ENCODE assay signal across 23 mouse cellular contexts in the genomic region with DNA sequence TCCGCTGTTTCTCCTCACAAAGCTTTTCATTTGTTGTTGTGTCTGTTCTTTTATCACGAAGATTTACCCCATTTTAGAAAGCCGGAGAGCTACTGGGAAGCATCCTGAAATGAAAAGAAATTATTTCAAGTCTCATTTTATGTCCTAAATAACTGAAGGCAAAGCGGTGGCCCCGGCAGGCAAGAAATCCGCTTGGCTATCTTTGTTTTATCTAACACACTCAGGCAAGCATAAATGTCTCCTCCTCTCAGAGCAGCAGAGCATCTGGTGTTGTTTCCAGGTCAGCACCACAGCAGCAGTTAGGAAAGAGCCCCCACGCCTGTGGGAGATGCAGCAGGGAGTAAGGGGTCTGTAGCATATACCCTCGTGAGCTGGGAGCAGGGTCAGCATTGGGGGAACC.
DNase-seq lines count a peak whose midpoint lies in the region; ATAC-seq and TF ChIP-seq lines count a peak whose summit lies in the region.
"Had no signal": no experiment of that assay in that cellular context is flagged by ENCODE, and none has a peak within 500 bp of the region (broad histone marks: within the 10 kb centered on the region; RNA-seq: fewer than 3 reads in every experiment).

No protein-coding gene starts in this region.

- H3K27ac ChIP-seq in forebrain, embryonic 12.5 days: 0 out of 2 replicates have a peak overlapping the region, but pooled peaks have one; percentile 31
- H3K27ac ChIP-seq in forebrain, embryonic 10.5 days: no peak overlapping the region
- H3K27ac ChIP-seq: embryonic facial prominence, embryonic 13.5 days; liver, embryonic 14.5 days; midbrain, embryonic 13.5 days had no signal

- peaks cover 82% of the 10 kb centered on the region for H3K36me3 ChIP-seq in forebrain, embryonic 12.5 days (replicated peaks)
- peaks cover 98% of the 10 kb centered on the region for H3K36me3 ChIP-seq in forebrain, embryonic 10.5 days (replicated peaks)
- H3K36me3 ChIP-seq in megakaryocyte, embryonic 14.5 days (replicated peaks; ENCODE audit: low read length): no peaks in the 10 kb centered on the region
- no peaks in the 10 kb centered on the region for H3K36me3 ChIP-seq in G1E (replicated peaks)

- 88% methylated on average over 8 of the region's 8 CpGs for WGBS in forebrain, embryonic 12.5 days
- WGBS in forebrain, embryonic 10.5 days: 89% methylated on average over 8 of the region's 8 CpGs

- H3K4me2 ChIP-seq in forebrain, embryonic 12.5 days: no peak overlapping the region
- H3K4me2 ChIP-seq: embryonic facial prominence, embryonic 13.5 days; lung, embryonic 14.5 days; midbrain, embryonic 13.5 days had no signal

- H3K9ac ChIP-seq in forebrain, embryonic 12.5 days: no peak overlapping the region
- H3K9ac ChIP-seq: embryonic facial prominence, embryonic 13.5 days; forebrain, postnatal 0 days; liver, embryonic 14.5 days; lung, embryonic 14.5 days; midbrain, embryonic 13.5 days had no signal

- no peak for DNase-seq in forebrain, embryonic 10.5 days (ENCODE audit: extremely low spot score, low spot score)
- DNase-seq in G1E (ENCODE audit: low spot score): no peak
- DNase-seq in retina, embryonic 14.5 days (ENCODE audit: low spot score): peak; percentile 45
- DNase-seq in kidney, adult 18-20 months: no peak
- DNase-seq: adrenal gland, adult 8-10 months; cerebellum, adult 8-10 months; cerebellum, postnatal 25 days; forebrain, postnatal 0 days; gastrocnemius, postnatal 10 days; heart, postnatal 14 days; kidney, adult 9 months; kidney, postnatal 10 days; liver; lung, postnatal 14 days; right cerebral cortex, postnatal 14 days; thymus, postnatal 4 days had no signal

- no peak overlapping the region for H3K4me3 ChIP-seq in forebrain, embryonic 12.5 days (replicated peaks)
- no peak overlapping the region for H3K4me3 ChIP-seq in forebrain, embryonic 10.5 days
- H3K4me3 ChIP-seq in megakaryocyte, embryonic 14.5 days (replicated peaks): peak overlapping the region; percentile 78
- H3K4me3 ChIP-seq in G1E (ENCODE audit: low read depth, low read length): no peak overlapping the region
- H3K4me3 ChIP-seq: embryonic facial prominence, embryonic 13.5 days; midbrain, embryonic 13.5 days had no signal

- H3K9me3 ChIP-seq in forebrain, embryonic 12.5 days: no peaks in the 10 kb centered on the region
- no peaks in the 10 kb centered on the region for H3K9me3 ChIP-seq in forebrain, embryonic 10.5 days
- no peaks in the 10 kb centered on the region for H3K9me3 ChIP-seq in megakaryocyte, embryonic 14.5 days
- no peaks in the 10 kb centered on the region for H3K9me3 ChIP-seq in G1E (replicated peaks)
- H3K9me3 ChIP-seq: embryonic facial prominence, embryonic 13.5 days; midbrain, embryonic 13.5 days had no signal

- H3K4me1 ChIP-seq in forebrain, embryonic 12.5 days: no peaks in the 10 kb centered on the region
- no peaks in the 10 kb centered on the region for H3K4me1 ChIP-seq in forebrain, embryonic 10.5 days
- peaks cover 27% of the 10 kb centered on the region for H3K4me1 ChIP-seq in megakaryocyte, embryonic 14.5 days
- H3K4me1 ChIP-seq in G1E (ENCODE audit: insufficient read depth, low read depth, low read length): no peaks in the 10 kb centered on the region; the same call in 1 of the 2 replicates
- H3K4me1 ChIP-seq: embryonic facial prominence, embryonic 13.5 days; midbrain, embryonic 13.5 days had no signal

- no peak for TF ChIP-seq CTCF in G1E (IDR thresholded peaks at IDR 0.05; ENCODE audit: low read depth, low read length)

- H3K27me3 ChIP-seq in forebrain, embryonic 12.5 days: no peaks in the 10 kb centered on the region
- no peaks in the 10 kb centered on the region for H3K27me3 ChIP-seq in forebrain, embryonic 10.5 days (ENCODE audit: poor library complexity, severe bottlenecking)
- no peaks in the 10 kb centered on the region for H3K27me3 ChIP-seq in megakaryocyte, embryonic 14.5 days (replicated peaks)
- peaks cover 7% of the 10 kb centered on the region for H3K27me3 ChIP-seq in G1E (ENCODE audit: insufficient read depth, low read length)
- H3K27me3 ChIP-seq: embryonic facial prominence, embryonic 13.5 days; midbrain, embryonic 13.5 days had no signal

- no peak for ATAC-seq in forebrain, embryonic 12.5 days (ENCODE audit: low FRiP score)
- no peak for ATAC-seq in megakaryocyte, adult 5-6 weeks (ENCODE audit: poor library complexity, severe bottlenecking)
- peak; percentile 34; the same call in 1 of the 2 replicates for ATAC-seq in G1E (ENCODE audit: extremely low read depth, insufficient number of reproducible peaks, low FRiP score, poor library complexity, severe bottlenecking)
- ATAC-seq: forebrain, postnatal 0 days; midbrain, embryonic 13.5 days had no signal
